Mouse (Mus musculus) left cerebral cortex, postnatal 14 days (tissue): ENCODE results near the gene Pcx. TPM values are rescaled to one million over a fixed set of nuclear protein-coding genes. Genes with fewer than 3 reads are reported as not detected.
A peak's percentile ranks its signal among the peaks of the same experiment; 100 is the strongest.

Experiments used
- DNase-seq, 2 experiments: peaks; one replicate each; pipeline ENCODE4 v3.0.0; 2021 to 2022; ENCODE audit warnings: low spot score in 2 of 2, mixed read lengths in 1 of 2
- intact Hi-C: fragments of 180-260 bp; cut with DNase I; formaldehyde crosslinking; loops from one replicate; pipeline ENCODE4 v1.15.1; 2025
- total RNA-seq, 2 experiments: library from RNA; stranded (reverse); gene quantifications; 2 replicates each; pipeline ENCODE4 v1.2.3; 2021

Gene Pcx
- total RNA-seq, 2 experiments from 2014 or later: 57.2 to 59.2 TPM

DNA sequence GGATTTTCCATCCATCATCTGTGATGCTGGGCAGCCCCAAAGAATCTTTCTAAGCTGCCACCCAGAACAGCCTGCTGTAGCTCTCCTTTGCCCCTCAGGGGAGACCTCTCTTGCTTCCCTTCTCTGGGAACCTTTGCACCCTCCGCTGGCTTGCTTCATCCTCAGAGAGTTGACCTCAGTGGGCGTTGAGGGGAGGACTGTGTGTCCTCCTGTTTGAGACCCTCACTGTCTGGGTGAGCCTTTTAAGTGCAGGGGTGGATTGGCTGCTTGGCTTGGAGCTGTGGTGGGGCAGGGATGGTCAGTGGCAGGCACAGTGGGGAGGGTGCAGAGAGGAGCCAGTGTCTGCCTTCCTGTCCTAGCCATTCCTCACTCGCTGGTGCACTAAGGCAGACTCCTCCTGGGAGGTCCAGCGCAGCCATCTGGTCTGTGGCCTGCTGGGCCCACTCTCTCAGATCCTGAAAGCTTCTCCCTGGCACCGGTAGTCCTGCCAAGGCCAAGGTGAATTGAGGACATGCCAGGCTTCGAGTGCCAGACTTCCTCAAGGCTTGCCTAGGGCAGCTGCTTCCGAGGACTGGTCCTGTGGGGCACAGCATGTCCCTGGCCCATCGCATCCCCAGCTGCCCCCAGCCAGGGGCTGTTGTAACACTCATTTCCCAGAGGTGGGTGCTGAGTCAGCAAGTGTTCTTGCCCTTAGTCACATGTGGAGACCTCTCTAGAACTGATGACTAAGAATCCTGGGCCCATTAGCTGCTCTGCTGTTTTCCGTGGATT is 17.6 kb upstream of the Pcx start:
- peak; percentile 52 to 73 for DNase-seq
- intact Hi-C loops: loop anchor here (10.0 kb wide), 1 partner anchor 252 kb away; no protein-coding TSS in a partner anchor

- no peak for DNase-seq
- intact Hi-C loops: loop anchor here (5.0 to 10.0 kb wide), 3 partner anchors 118 to 250 kb away; partner anchors contain the start of gene Rce1
These were observed 15.6 kb upstream of the Pcx start for GRCm38 (mm10) chr19:4494707-4495106.

- intact Hi-C loops: loop anchor here (5.0 to 10.0 kb wide), 3 partner anchors 116 to 249 kb away; partner anchors contain the start of gene Rce1
These were observed 14.5 kb upstream of the Pcx start for GRCm38 (mm10) chr19:4495814-4496213.

DNA sequence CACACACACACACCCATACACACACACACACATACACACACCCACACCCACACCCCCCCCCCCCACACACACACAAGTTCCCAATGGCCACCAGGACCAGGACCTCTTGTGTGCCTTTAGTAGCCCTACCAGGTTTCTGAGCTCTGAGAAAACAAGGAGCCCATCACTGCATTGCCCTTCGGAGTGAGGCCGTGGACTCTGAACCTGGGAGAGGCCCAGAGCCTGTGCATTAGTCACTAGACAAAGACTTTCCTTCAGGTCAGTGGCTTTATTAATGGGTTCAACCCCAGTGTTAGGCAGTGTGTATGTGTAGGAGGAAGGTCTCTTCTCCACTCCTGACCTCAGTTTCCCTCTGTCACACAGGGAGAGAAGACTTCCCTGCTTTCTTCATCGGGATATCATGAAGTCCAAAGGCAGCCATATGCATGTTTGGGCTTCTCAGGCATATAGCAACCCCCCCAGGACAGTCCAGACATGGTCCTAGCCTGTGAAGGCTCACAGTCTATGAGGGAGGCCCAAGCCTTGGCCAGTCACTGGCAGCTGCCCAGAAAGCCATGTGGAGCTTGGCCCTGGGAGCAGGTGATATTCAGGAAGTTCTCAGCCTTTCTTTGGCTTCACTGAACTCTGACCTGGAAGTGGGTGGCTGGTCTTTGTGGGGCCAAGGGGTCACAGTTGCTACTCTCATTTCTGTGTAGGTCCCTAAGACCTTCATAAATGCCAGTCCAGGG is 13.6 kb upstream of the Pcx start:
- intact Hi-C loops: loop anchor here (5.0 to 10.0 kb wide), 3 partner anchors 116 to 248 kb away; partner anchors contain the start of gene Rce1
- DNase-seq: no peak

More at GRCm38 (mm10) chr19:4495814-4496213, 14.5 kb upstream of the Pcx start:
- DNase-seq: no peak

GRCm38 (mm10) chr19:4497263-4497973 is 12.9 kb upstream of the Pcx start:
- intact Hi-C loops: loop anchor here (5.0 to 10.0 kb wide), 3 partner anchors 115 to 247 kb away; partner anchors contain the start of gene Rce1

DNA sequence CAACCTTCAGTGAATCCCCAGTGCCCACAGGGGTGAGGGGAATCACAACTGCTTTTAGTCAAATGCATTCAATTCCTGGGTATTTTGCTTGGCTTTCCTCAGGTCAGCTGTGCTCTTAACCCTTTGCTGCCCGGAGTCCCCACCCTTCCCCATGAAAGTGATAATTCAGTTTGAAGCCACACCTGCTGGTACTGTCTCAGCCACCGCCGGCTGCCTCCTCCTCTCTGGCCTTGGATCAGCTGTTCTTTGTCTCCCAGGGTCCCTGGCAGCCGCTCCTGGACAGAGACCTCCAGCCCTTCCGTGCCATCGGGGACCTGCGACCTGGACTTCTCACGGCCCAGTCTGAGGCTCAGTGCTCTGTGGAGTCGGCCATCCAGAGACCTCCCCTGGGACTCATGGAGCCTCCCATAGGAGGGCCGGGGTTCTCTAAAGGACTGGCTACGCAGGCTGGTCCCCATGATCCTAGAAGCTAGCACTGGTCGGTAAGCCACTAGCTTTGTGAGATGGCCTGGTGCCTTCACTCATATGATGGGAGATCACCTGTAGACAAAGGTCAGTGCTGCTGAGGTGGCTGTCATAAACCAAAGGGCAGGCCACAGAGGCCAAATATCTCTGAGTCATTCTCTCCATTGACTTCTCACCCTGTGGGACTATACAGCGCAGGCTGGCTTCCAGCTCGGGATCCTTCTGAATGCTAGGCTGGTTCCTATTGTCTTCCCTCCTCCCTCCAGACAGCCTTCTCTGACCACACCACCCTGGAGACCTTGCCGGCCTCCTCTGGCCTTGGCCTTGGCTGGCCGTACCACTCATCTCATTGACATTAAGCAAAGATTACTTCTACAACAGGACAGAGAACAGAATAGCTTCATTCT is 12.0 kb upstream of the Pcx start, which contains the start of gene 2010003K11Rik:
2010003K11Rik (minus strand) TSS at position 522 of the 872 bp plus-strand sequence.
- intact Hi-C loops: loop anchor here (5.0 to 10.0 kb wide), 3 partner anchors 114 to 247 kb away; partner anchors contain the start of gene Rce1
- no peak for DNase-seq

More at GRCm38 (mm10) chr19:4497263-4497973, 12.9 kb upstream of the Pcx start:
- peak; percentile 77 to 79 for DNase-seq

- intact Hi-C loops: no loop called here
- no peak for DNase-seq
These were observed 7.6 kb upstream of the Pcx start for GRCm38 (mm10) chr19:4502701-4503100.

DNA sequence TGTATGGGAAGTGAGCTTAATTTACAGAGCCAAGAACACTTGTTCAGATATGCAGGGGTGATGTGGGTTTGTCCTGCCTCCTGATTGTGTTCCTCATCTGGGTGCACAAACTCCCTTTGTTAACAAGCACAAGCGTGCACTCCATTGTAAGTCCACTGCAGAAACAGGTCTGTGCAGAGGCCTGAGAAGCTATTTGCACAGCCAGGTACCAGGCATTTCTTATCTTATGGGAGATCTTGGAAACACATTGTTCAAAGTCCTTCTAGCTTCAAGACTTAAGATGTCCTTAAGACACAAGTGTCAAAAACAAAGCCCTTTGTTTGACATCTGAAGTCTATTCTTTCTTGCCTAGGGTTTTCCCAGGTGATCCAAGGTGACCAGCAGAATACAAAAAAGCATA is 5.4 kb upstream of the Pcx start:
- DNase-seq: no peak
- intact Hi-C loops: no loop called here

DNA sequence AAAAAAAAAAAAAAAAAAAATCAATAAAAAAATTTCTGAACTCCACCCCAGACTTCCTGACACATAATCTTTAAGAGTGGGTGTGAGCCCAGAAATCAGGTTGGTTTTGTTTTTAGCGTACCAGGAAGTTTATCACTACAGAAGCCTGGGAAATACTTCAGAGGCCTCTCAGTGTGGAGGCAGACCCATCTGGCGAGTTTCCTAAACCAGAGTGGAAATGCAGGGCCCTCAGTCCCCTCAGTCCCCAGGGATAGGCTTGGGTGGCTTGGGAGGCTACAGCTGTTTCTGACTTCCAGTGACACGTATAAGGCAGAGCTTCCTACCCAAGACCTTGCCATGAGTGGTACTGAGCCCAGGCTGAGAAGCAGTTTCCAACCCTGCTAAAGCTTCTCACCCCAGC is 2.5 kb upstream of the Pcx start:
- DNase-seq: no peak
- intact Hi-C loops: no loop called here

DNA sequence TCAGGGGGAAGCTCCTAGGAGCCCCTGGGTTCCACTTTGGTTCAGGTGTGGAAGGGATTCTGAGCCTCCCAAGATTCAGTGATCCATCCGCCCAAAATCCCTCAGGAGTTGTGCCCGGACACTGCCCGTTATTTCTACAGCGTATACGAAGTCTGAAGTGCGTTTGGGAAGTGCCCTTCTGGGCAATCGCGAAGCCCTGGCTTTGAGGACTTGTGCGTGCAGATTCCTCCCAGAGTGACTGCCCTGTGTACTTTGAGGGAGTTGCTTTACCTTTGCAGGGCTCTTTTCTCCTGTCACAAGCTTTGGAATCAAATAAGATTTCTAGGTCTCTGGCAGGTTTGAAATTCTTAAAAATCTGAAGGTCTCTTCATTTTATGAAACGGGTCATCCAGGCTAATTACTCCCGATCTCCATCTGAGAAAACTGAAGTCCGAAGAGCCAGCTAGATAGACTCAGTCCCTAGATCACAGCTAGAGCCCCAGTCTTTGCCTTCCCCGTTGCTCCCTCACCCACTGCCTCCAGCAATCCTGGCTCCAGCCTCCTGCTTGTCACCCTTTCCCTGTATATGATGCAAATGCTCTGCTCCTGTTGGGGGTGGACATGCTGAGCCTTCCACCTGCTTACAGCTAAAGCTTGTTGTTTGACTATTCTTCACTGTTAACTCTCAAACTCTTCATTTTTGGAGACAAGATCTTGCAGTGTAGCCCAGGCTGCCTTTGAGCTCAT is 1.0 kb downstream of the Pcx start:
- no peak for DNase-seq
- intact Hi-C loops: loop anchor here (5.0 to 10.0 kb wide), 2 partner anchors 54 to 106 kb away; partner anchors contain the start of gene Lrfn4

DNA sequence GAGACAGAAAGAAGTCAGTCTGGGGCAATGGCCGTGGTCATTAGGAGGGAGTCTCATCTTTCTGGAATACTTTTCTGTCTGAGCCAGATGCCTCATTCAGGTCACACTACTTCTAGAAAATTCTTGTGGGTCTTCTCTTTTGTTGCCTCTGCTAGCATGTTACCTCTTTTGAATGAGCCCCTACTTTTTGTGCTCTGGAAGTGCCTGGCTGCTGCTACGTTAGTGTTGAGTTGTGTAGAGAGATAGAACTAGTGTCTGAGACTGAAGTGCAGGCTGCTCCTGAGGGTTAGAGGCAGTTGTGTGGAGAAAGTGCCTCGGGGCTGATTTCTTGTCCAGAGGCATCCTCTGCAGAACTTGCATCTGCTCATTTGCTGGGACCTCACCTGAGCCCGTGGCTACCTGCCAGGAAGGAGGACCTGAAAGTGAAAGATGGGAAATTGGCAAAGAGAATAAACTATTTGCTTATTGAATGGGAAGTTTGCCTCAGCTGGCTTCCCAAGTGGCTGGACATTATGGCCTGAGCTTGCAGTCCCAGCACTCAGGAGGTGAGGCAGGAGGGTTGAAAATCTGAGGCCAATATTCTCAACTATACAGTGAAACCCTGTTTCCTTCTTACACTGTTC is 3.1 kb downstream of the Pcx start:
- intact Hi-C loops: loop anchor here (5.0 to 10.0 kb wide), 2 partner anchors 51 to 104 kb away; partner anchors contain the start of gene Lrfn4
- DNase-seq: no peak

GRCm38 (mm10) chr19:4515746-4516145 is 5.5 kb downstream of the Pcx start:
- intact Hi-C loops: loop anchor here (10.0 kb wide), 1 partner anchor 49 kb away; no protein-coding TSS in a partner anchor
- no peak for DNase-seq

GRCm38 (mm10) chr19:4516288-4516687 is 6.0 kb downstream of the Pcx start:
- intact Hi-C loops: loop anchor here (10.0 kb wide), 1 partner anchor 49 kb away; no protein-coding TSS in a partner anchor
- DNase-seq: no peak

DNA sequence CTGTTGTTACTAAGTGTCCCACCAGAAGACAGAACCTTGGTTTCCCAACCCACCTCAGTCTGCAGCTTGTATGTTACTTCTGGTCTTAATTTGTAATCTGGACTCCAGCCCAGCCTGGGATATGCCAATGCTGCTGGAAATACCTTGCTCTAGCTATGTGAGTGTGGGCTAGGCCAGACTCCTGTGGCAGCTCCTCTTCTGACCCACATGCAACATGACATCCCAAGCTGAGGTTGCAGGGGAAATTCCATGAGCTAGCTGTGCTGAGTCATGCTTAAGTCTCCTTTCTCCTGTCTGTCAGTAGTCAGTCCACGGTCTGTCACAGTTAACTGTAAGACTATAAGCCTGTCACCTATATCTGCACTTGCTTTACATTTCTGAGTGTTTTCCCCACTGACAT is 7.2 kb downstream of the Pcx start:
- DNase-seq: no peak
- intact Hi-C loops: loop anchor here (10.0 kb wide), 1 partner anchor 47 kb away; no protein-coding TSS in a partner anchor

DNA sequence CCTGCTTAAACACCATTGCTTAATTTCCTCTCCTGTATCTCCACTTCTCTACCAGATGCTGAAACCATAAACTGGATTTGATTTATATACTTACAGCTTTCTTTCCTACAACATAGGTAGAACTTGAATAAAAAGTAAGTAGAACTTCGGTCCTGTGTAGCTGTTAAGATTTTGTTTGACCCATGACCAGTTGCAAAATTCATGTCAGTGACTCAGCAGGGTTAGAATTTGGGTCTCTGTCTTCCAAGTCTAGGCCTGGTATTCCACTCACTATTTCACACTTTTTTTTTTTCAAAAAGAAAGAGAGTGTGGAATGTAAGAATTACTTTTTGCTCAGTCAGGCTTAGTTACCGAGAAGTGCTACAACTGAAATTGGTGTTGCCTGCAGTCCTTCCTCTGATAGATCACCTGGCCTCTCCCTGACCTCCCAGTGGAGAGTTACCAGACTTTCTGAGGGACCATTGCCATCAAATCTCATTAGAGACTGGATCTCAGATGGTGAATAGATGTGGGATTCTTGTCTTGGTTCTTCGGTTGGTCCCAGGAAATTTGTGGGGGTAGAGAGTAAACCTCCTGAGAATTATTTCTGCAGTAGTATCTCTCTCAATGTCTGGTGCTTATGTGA is 11.3 kb downstream of the Pcx start:
- intact Hi-C loops: no loop called here
- DNase-seq: no peak

GRCm38 (mm10) chr19:4534646-4535045 is 24.4 kb downstream of the Pcx start:
- no peak for DNase-seq
- intact Hi-C loops: no loop called here

DNA sequence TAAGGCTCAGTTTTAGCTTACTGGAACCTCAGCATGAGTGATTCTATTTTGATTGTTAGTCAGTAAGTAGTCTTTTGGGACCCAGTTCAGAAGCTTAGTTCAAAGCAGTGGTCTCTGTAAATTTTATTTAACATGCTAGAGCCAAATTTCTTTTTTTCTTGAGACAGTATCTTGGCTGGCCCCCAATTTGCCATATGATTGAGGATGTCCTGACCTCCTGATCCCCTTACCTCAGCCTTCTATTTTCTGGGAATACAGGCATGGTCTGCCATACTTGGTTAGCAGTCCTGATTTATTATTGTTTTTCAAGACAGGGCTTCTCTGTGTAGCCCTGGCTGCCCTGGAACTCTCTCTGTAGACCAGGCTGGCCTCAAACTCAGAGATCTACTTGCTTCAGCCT is 25.6 kb downstream of the Pcx start:
- no peak for DNase-seq

More for the DNA sequence above, 25.6 kb downstream of the Pcx start:
- intact Hi-C loops: no loop called here
